Mouse (Mus musculus): ENCODE results near the gene Hacd1.

GRCm38 (mm10) chr2:14074221-14074901 lies 18.4 kb upstream of the Hacd1 start:
- TF ChIP-seq POLR2A (IDR thresholded peaks at IDR 0.05; ENCODE audit: borderline replicate concordance, insufficient read depth, low read length): no peak
- no peak for TF ChIP-seq CTCF (IDR thresholded peaks at IDR 0.05; ENCODE audit: borderline replicate concordance, insufficient read depth, low read depth, low read length)

Measured in cerebellum, adult 2 months (tissue).